Mouse (Mus musculus) frontal cortex, postnatal 14 days (tissue): Measurements from ENCODE around the gene 4931428F04Rik.
A peak's percentile ranks its signal among the peaks of the same experiment; 100 is the strongest.
"Not testable (repeated sequence)": the region's sequence is repeated elsewhere in the genome, so short reads cannot be mapped to it uniquely, and the experiment has no call there.

Experiments used
- DNase-seq, 2 experiments: peaks; one replicate each; pipeline ENCODE4 v3.0.0; 2022; ENCODE audit warnings: low spot score in 2 of 2

The 4931428F04Rik gene

GRCm38 (mm10) chr8:105261326-105261980 lies 28.2 kb downstream of the 4931428F04Rik start:
- DNase-seq: no peak

- no peak for DNase-seq
Measured at GRCm38 (mm10) chr8:105260371-105261099, 29.1 kb downstream of the 4931428F04Rik start.

- peak in 1 of 2 experiments; percentile 56 for DNase-seq
Measured at GRCm38 (mm10) chr8:105259721-105260320, 29.8 kb downstream of the 4931428F04Rik start.

- peak in 1 of 2 experiments; percentile 39 for DNase-seq
Measured at GRCm38 (mm10) chr8:105258911-105259720, 30.5 kb downstream of the 4931428F04Rik start.

- no peak for DNase-seq
Measured at GRCm38 (mm10) chr8:105257318-105258114, 32.1 kb downstream of the 4931428F04Rik start.

GRCm38 (mm10) chr8:105254966-105255350 lies 34.7 kb downstream of the 4931428F04Rik start, which contains the start of gene B3gnt9:
Gene B3gnt9 (minus strand): TSS chr8:105255153.
- no peak for DNase-seq

GRCm38 (mm10) chr8:105254152-105254965 lies 35.3 kb downstream of the 4931428F04Rik start:
- peak; percentile 77 to 82 for DNase-seq

- no peak for DNase-seq
Measured at GRCm38 (mm10) chr8:105253766-105254151, 35.9 kb downstream of the 4931428F04Rik start.

GRCm38 (mm10) chr8:105252680-105253537 lies 36.8 kb downstream of the 4931428F04Rik start:
- no peak for DNase-seq

GRCm38 (mm10) chr8:105251954-105252353 lies 37.7 kb downstream of the 4931428F04Rik start:
- no peak for DNase-seq

- no peak for DNase-seq
Measured at GRCm38 (mm10) chr8:105241016-105241415, 48.6 kb downstream of the 4931428F04Rik start.

GRCm38 (mm10) chr8:105237442-105238142 lies 52.1 kb downstream of the 4931428F04Rik start:
- no peak for DNase-seq

GRCm38 (mm10) chr8:105235206-105235605 lies 54.5 kb downstream of the 4931428F04Rik start:
- DNase-seq: no peak

GRCm38 (mm10) chr8:105233126-105233935 lies 56.3 kb downstream of the 4931428F04Rik start:
- DNase-seq: no peak

GRCm38 (mm10) chr8:105232321-105232693 lies 57.4 kb downstream of the 4931428F04Rik start:
- DNase-seq: not testable (repeated sequence)

GRCm38 (mm10) chr8:105231503-105232320 lies 58.0 kb downstream of the 4931428F04Rik start:
- no peak for DNase-seq
